Mouse (Mus musculus) spleen, embryonic (tissue): Measurements from ENCODE around the gene Phc2.

Experiments used
- CTCF ChIA-PET: fragments of 350-600 bp; sonication (Branson Sonifier 250); formaldehyde crosslinking; loops from one replicate; lab custom pipeline; 2022; lab: Charles Lee

Phc2 gene

GRCm38 (mm10) chr4:128737137-128737589 is 82.7 kb downstream of the Phc2 start:
- CTCF ChIA-PET, result no interaction called here

- CTCF ChIA-PET, result interaction anchor here (0.9 kb wide), 1 partner anchor 10 kb away, joined by 3 read pairs; no protein-coding TSS in a partner anchor
These were observed 83.5 kb downstream of the Phc2 start for GRCm38 (mm10) chr4:128737825-128738610.

DNA sequence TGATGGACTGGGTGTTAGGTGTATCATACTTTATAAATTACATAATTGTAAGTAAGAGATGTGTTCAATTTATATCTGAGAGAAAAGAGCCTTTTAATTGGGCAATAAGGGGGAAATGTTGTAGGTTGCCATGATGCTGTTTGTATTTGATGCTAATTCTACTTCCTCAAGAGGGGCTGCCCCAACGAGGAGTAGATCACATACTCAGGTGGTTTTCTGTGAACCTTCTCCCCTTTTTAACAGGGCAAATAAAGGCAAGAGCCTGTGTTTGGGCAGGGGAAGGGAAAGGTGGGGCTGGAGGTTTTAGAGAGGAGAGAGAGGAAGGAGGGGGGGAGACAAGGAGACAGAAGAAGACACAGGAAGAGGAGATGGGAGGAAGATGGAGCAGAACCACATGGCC is 86.4 kb downstream of the Phc2 start:
- CTCF ChIA-PET, result interaction anchor here (1.3 kb wide), 1 partner anchor 29 kb away, joined by 4 read pairs; no protein-coding TSS in a partner anchor

DNA sequence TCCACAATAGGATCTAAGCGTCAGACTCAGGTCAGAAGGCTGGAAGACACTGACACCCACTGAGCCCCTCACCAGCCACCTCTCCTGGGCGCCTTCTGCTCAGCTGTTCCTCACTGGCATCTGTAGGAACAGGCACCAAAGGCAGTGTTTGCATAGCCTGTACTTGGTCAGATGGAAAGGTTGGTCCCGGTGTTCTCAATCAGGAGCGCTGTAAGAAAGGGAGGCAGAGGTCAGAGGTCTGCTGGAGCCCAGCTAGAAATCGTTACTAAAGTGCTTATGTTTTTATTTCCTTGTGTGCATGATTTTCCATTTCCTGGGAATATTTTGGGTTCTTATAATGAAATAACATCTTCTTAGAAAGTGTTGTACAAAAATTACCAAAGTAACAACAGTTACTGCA is 87.4 kb downstream of the Phc2 start:
- CTCF ChIA-PET, result interaction anchor here (1.3 kb wide), 1 partner anchor 30 kb away, joined by 4 read pairs; no protein-coding TSS in a partner anchor

- CTCF ChIA-PET, result interaction anchor here (0.8 to 1.3 kb wide), 2 partner anchors 13 to 31 kb away, joined by 4 to 8 read pairs; partner anchors contain the start of gene A3galt2
These were observed 88.0 kb downstream of the Phc2 start for GRCm38 (mm10) chr4:128742379-128742970.

DNA sequence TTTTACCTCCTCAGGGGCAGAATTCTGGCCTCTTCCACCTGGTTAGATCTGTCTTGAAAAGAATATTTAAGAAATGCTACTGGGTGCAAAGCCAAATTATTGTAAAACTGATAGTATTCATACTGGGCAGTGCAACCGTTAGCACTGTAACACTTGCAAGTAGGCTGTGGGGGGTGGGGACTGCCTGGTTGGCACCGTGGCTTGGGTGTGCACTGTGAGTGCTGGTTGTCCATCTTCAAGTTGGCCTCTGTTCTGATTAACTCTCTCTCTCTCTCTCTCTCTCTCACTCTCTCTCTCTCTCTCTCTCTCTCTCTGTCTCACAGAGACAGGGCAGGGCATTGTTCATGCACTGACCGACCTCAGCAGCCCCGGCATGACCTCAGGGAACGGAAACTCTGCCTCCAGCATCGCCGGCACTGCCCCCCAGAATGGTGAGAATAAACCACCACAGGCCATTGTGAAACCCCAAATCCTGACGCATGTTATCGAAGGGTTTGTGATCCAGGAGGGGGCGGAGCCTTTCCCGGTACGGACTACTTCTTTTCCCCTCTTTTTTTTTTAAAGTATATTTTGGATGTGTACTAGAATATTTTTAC is 88.6 kb downstream of the Phc2 start:
- CTCF ChIA-PET, result interaction anchor here (0.8 kb wide), 1 partner anchor 12 kb away, joined by 8 read pairs; the partner anchor contains the start of gene A3galt2

DNA sequence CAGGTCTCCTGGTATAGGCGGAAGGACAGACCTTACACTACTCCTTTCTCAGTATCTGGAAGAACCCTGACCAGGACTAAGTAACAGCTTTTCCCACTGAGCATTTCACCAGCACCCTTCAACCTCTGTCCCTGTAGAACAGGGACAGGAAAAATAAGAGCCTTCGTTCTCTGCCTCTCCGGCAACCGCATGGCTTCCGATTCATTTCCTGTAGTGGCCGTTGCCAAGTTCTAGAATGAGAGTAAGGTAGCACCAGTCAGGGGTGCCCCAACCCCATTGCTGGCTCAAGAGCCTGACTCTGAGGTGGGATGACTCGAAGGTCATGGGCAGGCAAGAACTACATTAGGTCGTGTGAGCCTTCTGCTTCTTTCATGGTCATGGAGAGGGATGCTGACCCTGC is 90.7 kb downstream of the Phc2 start:
- CTCF ChIA-PET, result interaction anchor here (0.6 kb wide), 1 partner anchor 10 kb away, joined by 4 read pairs; the partner anchor contains the start of gene A3galt2

- CTCF ChIA-PET, result no interaction called here
These were observed 93.2 kb downstream of the Phc2 start for GRCm38 (mm10) chr4:128747614-128748270.

DNA sequence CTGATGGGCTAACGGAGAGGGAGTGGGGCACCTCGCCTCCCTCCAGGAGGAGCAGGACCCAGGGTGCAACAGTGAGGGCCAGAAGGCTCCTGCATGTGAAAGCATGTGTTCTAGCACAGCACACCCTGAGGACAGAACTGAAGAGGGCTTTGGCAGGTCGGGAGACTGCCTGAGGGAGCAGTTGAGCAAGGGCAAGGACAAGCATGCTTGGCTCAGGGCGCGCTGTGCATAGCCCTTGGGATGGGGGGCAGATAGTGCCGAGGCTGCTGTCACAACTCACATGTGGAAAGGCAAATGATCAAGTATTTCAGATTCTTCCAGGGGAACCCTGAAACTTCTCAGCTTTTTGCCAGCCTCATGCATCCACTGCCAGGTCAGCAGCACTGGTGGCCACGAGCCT is 93.8 kb downstream of the Phc2 start:
- CTCF ChIA-PET, result no interaction called here

DNA sequence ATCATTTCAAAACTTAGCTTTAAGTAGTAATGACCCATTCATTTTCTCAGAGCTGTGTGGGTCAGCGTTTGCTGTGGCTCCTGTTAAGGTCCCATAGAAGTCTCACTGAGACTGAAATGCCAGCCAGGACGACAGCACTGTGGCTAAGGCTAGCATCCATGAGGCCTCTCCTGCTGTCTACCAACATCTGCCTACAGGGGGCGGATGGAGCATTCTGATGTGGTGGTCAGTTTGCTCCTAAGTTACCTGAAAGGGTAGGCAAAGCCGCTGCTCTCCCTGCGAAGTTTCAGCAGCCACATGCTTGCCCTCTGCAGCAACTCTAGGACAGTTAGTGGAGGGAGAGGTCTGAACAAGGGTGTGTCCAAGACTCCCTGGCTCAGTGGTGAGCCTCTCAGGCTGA is 96.5 kb downstream of the Phc2 start:
- CTCF ChIA-PET, result interaction anchor here (0.5 kb wide), 1 partner anchor 15 kb away, joined by 10 read pairs; no protein-coding TSS in a partner anchor

- CTCF ChIA-PET, result no interaction called here
These were observed 97.7 kb downstream of the Phc2 start for GRCm38 (mm10) chr4:128752031-128752757.

- CTCF ChIA-PET, result no interaction called here
These were observed 99.1 kb downstream of the Phc2 start for GRCm38 (mm10) chr4:128753571-128753970.

GRCm38 (mm10) chr4:128755064-128755463 is 100.6 kb downstream of the Phc2 start, which contains the start of gene A3galt2:
Gene A3galt2 (plus strand): TSS chr4:128755364.
- CTCF ChIA-PET, result interaction anchor here (0.6 to 0.9 kb wide), 3 partner anchors 10 to 44 kb away, joined by 4 to 8 read pairs (median 4); no protein-coding TSS in a partner anchor

- CTCF ChIA-PET, result interaction anchor here (0.9 kb wide), 1 partner anchor 45 kb away, joined by 4 read pairs; no protein-coding TSS in a partner anchor
These were observed 101.4 kb downstream of the Phc2 start for GRCm38 (mm10) chr4:128755900-128756299.

GRCm38 (mm10) chr4:128759214-128759613 is 104.7 kb downstream of the Phc2 start:
- CTCF ChIA-PET, result no interaction called here

- CTCF ChIA-PET, result no interaction called here
These were observed 105.5 kb downstream of the Phc2 start for GRCm38 (mm10) chr4:128760029-128760428.

DNA sequence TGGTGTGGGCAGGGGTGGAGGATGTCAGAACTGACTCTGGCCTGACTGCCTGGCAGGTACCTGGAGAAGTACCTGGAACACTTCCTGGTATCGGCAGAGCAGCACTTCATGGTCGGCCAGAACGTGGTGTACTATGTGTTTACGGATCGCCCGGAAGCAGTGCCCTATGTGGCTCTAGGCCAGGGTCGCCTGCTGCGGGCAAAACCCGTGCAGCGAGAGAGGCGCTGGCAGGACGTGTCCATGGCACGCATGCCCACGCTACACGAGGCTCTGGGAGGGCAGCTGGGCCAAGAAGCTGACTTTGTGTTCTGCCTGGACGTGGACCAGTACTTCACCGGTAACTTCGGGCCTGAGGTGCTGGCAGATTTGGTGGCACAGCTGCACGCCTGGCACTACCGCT is 112.4 kb downstream of the Phc2 start:
- CTCF ChIA-PET, result no interaction called here

DNA sequence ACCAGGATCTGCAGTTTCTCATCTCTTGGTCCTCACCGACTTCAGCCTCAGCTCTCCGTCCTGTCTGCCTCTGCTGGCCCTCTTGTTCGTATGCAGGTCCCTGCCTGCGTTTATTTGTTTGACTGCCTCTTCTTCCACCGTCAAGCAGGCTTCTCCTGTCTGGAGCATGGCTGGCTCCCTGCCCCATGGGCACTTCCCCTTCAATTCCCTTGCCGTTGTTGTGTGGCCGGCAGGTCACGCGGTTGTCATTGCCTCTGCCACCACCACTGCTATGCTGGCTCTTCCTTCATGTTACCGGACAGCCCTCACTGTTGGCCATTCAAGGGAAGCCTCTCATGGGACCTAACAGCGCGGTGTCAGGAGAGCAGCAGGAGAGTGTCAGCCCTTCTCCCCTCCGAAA is 113.6 kb downstream of the Phc2 start:
- CTCF ChIA-PET, result no interaction called here

DNA sequence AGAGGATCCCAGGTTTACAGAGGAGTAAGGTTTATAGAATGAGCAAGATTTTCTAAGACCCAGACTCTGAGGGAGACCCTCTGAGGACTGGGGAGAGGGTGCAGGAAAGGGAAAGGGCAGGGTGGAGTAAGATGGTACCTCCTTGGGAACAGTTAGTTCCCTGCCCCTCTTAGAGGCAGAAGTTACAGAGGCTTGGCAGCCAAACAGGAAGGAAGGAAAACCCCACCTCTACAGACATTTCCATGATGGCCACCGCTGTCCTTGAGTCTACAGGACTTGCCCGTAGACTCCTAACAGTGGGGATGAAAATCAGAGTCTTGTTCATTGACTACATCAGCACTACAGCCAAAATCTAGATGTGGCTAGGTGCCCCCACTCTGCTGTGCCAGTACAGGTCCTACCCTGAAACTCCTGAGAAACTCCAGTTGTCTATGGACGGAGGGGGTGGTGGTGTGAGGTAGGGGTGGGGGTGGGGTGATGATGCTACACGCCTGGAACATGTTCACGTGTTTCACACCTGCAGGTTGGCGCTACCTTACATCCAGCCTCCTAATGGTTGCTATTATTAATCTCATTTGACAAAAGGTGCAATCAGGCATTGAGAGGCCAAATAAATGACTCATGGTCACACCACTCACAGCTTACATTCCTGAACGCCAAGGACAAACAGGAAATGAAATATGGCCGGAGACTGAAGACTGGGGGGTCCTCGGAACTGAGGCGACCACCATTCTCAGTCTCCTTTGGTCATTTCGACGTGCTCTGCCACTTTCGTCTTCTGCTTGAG is 115.3 kb downstream of the Phc2 start:
- CTCF ChIA-PET, result no interaction called here

- CTCF ChIA-PET, result no interaction called here
These were observed 116.2 kb downstream of the Phc2 start for GRCm38 (mm10) chr4:128770698-128771097.
